Mouse (Mus musculus): ENCODE measurements at regions not wholly inside any gene's neighbourhood (a gene's known extent, or its start where the extent isn't known, plus 50 kb on each side); places are given as distances from the start of the nearest gene placed in this dataset.

DNA sequence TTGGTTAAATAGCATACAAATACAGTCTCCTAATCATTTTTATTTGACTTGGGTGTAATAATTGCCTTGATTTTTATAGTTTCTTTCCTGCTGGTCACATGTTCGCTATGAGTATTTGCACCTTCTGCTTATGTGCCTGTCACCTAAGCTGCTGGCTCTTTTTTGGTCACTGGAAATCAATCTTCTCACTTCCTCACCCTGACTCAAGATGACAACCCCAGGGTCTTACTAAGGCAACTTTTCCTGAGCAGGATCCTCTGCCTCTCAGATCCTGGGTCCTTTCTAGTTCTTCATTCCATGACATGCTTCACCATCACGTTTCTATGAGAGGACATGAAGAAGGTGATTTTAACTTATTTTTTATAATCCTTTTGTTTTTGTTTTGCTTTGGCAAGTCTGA is 762.6 kb upstream of the Lrrc6 start:
- no peak for DNase-seq (ENCODE audit: low spot score in 2 of 2)
- intact Hi-C loops (cut with DNase I), result no loop called here

DNA sequence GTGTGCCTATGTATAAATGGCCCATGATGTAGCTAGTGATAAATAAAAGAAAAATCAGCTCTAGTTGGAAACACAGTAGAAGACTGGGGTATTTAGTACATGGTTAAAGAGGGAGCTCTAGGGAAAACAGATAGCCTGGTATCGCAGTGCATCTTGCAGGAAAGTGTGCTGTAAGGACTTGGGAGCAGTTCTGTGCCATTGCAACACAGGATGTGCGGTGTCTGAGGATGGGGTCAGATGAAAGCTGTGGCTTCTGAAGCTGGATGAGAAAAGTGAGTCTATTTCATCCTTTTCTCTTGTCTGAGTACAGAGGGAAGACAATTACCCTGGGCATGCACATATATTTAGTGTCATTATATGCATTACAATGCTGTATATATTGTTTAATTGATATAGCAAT is 761.6 kb upstream of the Lrrc6 start:
- no peak for DNase-seq (ENCODE audit: low spot score in 2 of 2)
- intact Hi-C loops (cut with DNase I), result no loop called here

DNA sequence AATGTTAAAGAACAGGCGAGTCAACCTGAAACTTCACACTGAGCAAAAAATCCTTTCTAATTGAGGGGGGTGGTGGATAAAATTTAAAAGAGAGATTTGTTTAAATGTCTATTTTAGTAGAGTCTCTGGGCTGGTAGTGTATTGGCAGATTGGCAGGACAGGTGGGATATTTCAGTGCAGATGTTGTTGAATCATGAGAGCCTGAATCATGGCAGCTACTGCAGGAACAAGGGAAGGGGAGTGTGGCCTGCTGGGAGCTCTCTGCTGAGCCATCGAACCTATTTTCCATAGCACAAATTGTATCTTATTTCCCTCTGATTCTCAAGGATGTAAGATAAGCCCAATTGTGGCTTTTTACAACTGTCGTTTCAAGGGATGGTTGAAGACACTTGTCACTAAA is 760.0 kb upstream of the Lrrc6 start:
- intact Hi-C loops (cut with DNase I), result no loop called here
- no peak for DNase-seq (ENCODE audit: low spot score in 2 of 2)

DNA sequence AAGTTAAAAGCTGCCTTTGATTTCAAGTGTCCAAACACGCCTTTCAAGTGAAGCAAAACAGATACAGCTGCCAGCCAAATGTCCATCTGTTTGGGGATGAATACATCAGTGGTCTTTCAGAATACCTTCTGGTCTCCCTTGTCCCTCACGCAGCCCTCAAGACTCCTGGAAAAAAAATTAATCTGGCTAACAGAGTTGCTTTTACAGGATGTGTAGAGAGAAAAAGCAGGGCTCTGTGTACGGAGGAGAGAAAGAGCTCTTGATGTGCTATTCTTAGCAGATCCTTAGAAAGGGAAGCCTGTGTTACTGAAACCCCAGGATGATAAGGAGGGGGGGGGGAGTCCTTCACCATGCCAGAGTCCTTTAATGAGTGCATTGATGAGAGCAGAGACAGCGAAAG is 748.4 kb upstream of the Lrrc6 start:
- DNase-seq (ENCODE audit: low spot score in 2 of 2), result peak in 1 of 2 experiments; percentile 5
- intact Hi-C loops (cut with DNase I), result no loop called here

DNA sequence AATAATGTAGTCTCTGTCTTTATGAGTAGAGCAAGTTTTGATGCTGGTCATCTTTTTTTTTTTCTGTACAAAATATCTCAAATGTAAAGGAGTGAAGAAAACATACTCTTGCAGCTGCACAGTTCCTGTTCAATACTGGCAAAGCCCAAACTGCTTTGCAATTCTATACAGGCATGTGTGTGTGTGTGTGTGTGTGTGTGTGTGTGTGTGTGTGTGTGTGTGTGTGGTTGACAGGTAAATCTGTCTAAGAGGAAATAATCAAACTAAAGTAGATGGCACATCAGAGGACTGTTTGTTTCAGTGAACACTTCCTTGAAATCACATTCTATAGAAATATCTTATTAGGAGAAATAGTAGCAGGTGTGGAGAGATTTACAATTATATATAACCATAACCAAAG is 747.8 kb upstream of the Lrrc6 start:
- intact Hi-C loops (cut with DNase I), result no loop called here

DNA sequence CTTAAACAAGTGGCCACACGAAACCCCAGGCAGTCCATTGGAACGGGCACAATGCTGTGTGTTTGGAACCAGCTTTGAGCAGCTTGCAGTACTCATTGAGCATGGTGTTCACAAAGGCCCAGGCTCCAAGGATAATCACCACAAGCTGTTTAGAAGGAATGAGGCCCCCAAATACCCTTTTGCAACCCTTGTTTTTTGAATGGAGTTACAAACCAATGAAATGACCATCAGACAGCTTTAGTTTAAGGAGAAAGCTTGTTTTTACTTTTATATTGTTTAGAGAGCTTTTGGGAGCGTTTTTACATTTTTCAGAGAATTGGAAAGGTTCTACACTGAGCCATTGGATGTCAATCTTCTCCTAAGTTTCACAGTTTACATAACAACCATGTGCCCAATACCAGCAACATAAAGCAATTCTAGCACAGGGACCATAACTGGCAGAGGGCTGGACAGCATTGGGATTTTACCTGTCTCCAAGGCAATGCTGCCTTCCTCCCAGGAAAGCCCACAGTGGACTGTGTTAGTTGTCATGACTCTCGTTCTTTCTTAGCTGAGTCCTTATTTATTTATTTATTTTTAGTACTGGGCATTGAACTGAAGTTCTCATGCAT is 745.1 kb upstream of the Lrrc6 start:
- intact Hi-C loops (cut with DNase I), result no loop called here
- DNase-seq (ENCODE audit: low spot score in 2 of 2), result peak in 1 of 2 experiments; percentile 8

More for the DNA sequence above, 747.8 kb upstream of the Lrrc6 start:
- no peak for DNase-seq (ENCODE audit: low spot score in 2 of 2)

DNA sequence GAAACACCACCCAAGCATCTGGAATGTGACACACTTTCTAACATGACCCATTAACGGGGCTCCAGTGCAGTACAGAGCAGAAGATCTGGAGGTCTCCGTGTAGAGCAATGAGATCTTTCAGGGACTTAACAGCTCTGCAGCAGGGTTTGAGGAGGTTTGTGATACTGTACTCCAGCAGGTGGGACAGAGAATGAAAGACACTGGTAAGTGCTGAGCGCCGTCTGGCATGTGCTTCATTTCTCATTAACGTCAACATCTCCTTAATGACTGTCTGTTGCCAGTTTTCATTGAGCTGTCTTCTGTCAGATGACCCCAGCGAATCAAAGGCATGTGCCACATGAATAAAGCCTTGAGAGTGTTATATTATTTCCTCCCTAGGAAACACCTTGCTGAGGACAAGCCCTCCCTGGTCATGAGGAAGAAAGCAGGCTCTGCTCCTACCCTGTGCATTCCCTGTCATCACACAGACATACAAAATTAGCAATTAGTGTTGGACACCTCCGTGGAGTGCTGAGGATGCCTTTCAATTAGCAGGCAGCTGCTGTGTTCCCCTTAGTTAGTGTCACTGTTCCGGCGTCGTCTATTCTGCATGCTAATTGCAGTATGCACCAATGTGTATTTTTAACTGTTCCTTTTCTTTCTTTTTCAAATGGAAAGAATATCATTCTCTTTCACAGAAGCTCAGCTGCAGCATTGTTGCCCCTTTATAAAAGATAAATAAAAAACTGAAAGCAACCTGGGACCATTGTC is 744.4 kb upstream of the Lrrc6 start:
- DNase-seq (ENCODE audit: low spot score in 2 of 2), result peak; percentile 7 to 12
- intact Hi-C loops (cut with DNase I), result no loop called here

DNA sequence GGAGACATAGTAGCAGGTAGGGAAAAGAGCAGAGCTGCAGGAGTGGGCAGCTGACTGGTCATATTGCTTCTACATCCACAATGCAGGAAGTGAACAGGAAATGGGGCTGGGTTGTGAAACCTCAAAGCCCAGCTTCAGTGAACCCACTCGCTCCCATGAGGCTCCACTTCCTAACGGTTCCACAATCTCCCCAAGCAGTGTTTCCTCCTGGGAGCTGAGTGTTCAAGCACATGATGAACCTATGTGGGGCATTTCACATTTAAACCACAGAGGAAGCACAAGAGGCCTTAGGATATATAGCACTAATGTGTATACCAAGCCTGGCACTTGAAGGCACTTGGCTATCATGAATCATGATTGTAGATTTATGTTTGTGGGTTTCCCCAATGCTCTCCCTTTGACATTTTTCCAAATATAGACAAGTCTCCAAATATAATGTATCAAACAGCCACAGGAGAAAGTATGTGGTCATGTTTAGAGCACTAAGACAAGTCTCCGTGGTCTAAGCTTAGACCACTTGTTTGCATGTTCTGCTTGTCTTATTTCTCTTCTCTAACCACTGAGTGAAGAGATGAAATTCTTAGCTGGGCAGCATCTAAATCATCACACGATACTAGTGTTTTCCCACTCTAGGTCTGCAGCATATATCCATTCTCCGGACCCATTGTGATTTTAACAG is 734.5 kb upstream of the Lrrc6 start:
- no peak for DNase-seq (ENCODE audit: low spot score in 2 of 2)
- intact Hi-C loops (cut with DNase I), result no loop called here

DNA sequence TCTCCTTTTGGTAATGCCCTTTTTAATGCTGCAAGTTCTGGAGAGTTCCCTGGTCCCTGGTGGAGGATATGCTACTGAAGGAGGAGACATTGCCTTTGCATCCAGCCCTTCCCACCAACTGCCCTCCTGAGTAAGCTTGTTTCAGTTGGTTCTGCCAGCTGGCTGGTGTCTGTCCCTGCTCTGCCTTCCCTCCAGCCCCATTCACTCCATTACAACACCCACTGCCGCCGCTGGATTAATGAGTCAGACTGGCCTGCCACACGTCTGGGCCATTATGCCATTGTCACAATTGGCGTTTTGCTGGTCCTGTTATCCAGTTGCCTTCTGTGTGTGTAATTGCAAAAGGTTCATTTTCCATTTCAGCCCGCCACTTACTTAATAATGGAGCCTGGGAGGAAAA is 728.6 kb upstream of the Lrrc6 start:
- peak in 1 of 2 experiments; percentile 4 for DNase-seq (ENCODE audit: low spot score in 2 of 2)
- intact Hi-C loops (cut with DNase I), result no loop called here

DNA sequence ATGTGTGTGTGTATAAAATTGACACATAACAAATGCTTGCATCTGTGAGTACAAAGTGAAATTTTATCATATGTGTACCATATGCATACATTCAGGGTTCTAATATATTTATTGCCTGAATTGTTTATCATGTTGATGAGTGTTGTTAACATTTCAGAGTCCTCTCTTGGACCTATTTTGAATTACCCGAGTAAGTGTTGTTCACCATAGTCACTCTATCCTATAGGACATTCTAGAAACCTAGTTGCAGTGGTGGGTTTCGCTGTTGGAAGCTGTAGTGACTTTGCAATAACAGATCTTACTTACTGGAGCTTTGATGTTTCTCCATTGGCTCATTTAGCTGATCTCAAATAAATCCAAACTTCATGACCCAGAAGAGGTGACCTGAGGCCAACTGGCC is 727.9 kb upstream of the Lrrc6 start:
- DNase-seq (ENCODE audit: low spot score in 2 of 2), result no peak
- intact Hi-C loops (cut with DNase I), result no loop called here

DNA sequence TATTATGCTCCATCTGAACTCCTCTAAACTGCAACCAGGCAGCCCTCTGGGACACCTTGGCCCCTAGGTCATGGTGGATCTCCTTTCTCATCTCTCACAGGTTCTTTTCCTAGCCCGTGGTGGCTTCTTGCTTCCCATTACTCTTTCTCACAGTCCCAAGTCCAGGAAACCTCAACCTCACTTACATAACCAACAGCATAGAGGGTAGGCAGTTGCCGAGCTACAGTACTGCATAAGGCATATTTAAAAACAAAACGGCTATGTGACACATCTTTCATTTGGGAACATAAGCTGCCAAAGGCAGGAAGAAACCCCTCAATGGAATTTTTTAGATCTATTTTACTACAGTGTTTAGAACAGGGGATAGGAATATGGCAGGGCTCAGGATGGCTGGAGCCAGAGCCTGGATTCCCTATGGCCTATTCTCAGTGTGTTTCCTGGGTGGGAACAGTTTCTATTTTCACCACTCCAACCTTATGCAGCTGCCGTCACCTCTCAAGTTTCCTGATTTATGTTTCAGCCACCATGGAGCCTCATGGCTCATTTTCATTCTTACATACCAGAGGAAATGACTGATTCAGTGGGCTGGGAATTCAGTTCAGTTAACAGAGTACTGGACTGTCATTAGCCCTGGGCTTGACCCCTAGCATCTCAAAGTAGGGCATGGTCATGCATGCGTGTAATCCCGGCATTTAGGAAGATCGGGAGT is 726.9 kb upstream of the Lrrc6 start:
- intact Hi-C loops (cut with DNase I), result no loop called here
- peak in 1 of 2 experiments; percentile 18 for DNase-seq (ENCODE audit: low spot score in 2 of 2)

DNA sequence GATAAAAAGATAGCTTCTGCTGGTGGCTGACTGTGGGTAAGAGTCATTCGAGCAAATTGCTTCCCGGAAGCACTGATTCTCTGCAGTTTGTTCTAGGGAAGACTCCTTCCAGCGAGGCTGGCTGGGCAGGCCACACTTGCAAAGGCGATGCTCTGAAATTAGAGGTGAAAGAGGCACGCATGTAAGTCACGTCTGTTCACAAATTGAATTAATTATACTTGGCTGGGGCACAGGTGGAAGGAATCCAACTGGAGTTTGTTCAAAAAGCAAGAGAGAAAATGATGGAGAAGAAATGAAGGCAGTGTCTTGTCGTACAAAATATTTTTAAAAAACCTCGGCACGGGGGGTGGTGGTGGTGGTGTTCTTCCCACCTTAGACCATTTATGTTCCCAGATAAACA is 726.2 kb upstream of the Lrrc6 start:
- no peak for DNase-seq (ENCODE audit: low spot score in 2 of 2)
- intact Hi-C loops (cut with DNase I), result no loop called here

Data from left cerebral cortex, postnatal 25 days (tissue).